Mouse (Mus musculus) small intestine, adult 2 months (tissue): ENCODE data around the gene Naa25. TPM values are rescaled to one million over a fixed set of nuclear protein-coding genes. Genes with fewer than 3 reads are reported as not detected.

Source experiments
- H3K27ac ChIP-seq: fragments of 200-500 bp; 2 replicates; pipeline ENCODE4 v1.5.1; 2012; ENCODE audit warnings: low read depth, low read length, control low read depth, inconsistent platforms; ENCODE audit not compliant: insufficient read depth
- H3K27me3 ChIP-seq: fragments of 200-500 bp; 2 replicates; pipeline ENCODE4 v1.6.1; 2012; ENCODE audit warnings: mild to moderate bottlenecking, moderate library complexity, low read length, inconsistent platforms; ENCODE audit not compliant: control insufficient read depth, insufficient read depth
- H3K36me3 ChIP-seq: fragments of 200-500 bp; 2 replicates; pipeline ENCODE4 v1.6.1; 2012; ENCODE audit warnings: mild to moderate bottlenecking, low read length, control low read depth, inconsistent platforms; ENCODE audit not compliant: control insufficient read depth, insufficient read depth
- H3K4me1 ChIP-seq: fragments of 200-500 bp; 2 replicates; pipeline ENCODE4 v1.6.1; 2012; ENCODE audit warnings: low read length, inconsistent platforms, mixed read lengths; ENCODE audit not compliant: control insufficient read depth, insufficient read depth, insufficient read length
- H3K4me3 ChIP-seq: fragments of 200-500 bp; 2 replicates; pipeline ENCODE4 v1.5.1; 2012; ENCODE audit warnings: low read depth, mild to moderate bottlenecking, control low read depth, inconsistent platforms, low read length, moderate library complexity
- CTCF ChIP-seq: fragments of 200-500 bp; IDR thresholded peaks from 2 replicates; pipeline ENCODE4 v1.5.1; 2012; ENCODE audit warnings: low read depth, mild to moderate bottlenecking, control low read depth, inconsistent platforms, low read length, moderate library complexity, mixed read lengths; ENCODE audit not compliant: insufficient replicate concordance, insufficient read length; ENCODE audit errors: extremely low read depth
- POLR2A ChIP-seq: fragments of 200-500 bp; IDR thresholded peaks from 2 replicates; pipeline ENCODE4 v1.6.1; 2012; ENCODE audit warnings: low read depth, mild to moderate bottlenecking, control low read depth, inconsistent platforms, low read length, moderate library complexity
- WGBS: fragments of 180-500 bp; shearing (Covaris S2); methylation state at CpG from one replicate; pipeline ENCODE4 v1.1.7; 2018; 5-methylcytosine and 5-hydroxymethylcytosine counted together
- polyA plus RNA-seq: library from polyadenylated mRNA; depleted of rRNA; stranded (reverse); fragments of >200 nt; gene quantifications from 2 replicates; pipeline ENCODE4 v1.2.3, GENCODE M21; 2012; rRNA removed

The Naa25 gene
- polyA plus RNA-seq, 1 experiment, result 3.2 TPM

- no peak for TF ChIP-seq CTCF
- no peak for TF ChIP-seq POLR2A
- Histone ChIP-seq H3K4me1 (no peaks in the 10 kb centered on the region), H3K36me3 (no peaks in the 10 kb centered on the region), H3K4me3 (no peak overlapping the region), H3K27ac (no peak overlapping the region), H3K27me3 (no peaks in the 10 kb centered on the region)
- WGBS, result 23% methylated on average over 3 of the region's 3 CpGs
Observed at GRCm38 (mm10) chr5:121477680-121478079, 79.9 kb downstream of the Naa25 start.

GRCm38 (mm10) chr5:121484801-121485200 lies 87.1 kb downstream of the Naa25 start:
- Histone ChIP-seq H3K4me1 (no peaks in the 10 kb centered on the region), H3K36me3 (no peaks in the 10 kb centered on the region), H3K27ac (no peak overlapping the region), H3K4me3 (no peak overlapping the region), H3K27me3 (no peaks in the 10 kb centered on the region)
- 47% methylated on average over 5 of the region's 5 CpGs for WGBS
- TF ChIP-seq POLR2A (no peak), CTCF (no peak)

DNA sequence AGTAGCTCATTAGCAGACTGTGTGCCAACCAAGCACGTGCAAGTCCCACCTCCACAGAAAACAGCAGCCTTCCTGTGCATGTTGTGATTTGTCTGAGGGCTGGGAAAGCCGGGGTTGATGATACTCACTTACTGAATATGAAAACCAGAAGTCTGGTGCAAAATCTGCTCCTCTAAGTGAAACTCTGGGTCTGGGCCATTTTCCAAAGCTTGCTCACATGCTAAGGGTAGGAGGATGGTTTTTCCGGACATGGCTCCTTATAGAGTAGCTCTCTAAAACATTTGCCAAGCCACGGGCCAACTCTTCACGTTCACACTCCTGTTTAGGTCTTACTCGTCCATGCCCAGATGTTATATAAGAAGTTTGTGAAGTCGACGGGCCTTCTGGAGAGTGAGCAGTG lies 95.6 kb downstream of the Naa25 start:
- H3K27me3 ChIP-seq, result no peaks in the 10 kb centered on the region

More for the DNA sequence above, 95.6 kb downstream of the Naa25 start:
- WGBS, result 68% methylated on average over 8 of the region's 8 CpGs
- Histone ChIP-seq H3K4me1 (no peaks in the 10 kb centered on the region), H3K36me3 (no peaks in the 10 kb centered on the region), H3K4me3 (no peak overlapping the region), H3K27ac (no peak overlapping the region)
- TF ChIP-seq CTCF (no peak), POLR2A (no peak)

Other genes with a start within 250 kb of the Naa25 start
- gene Ptpn11, start 206.5 kb upstream of the Naa25 start, polyA plus RNA-seq, result 10.4 and 14.2 TPM in 2 replicates
- gene Rpl6, start 193.5 kb upstream of the Naa25 start, polyA plus RNA-seq, result 116 and 161 TPM in 2 replicates
- gene Hectd4, start 177.7 kb upstream of the Naa25 start, polyA plus RNA-seq, result 12.2 and 28.8 TPM in 2 replicates
- gene Trafd1, start 12.3 kb upstream of the Naa25 start, polyA plus RNA-seq, result 39.1 and 108 TPM in 2 replicates
- gene Tmem116, start 54.0 kb downstream of the Naa25 start, polyA plus RNA-seq, result 0.70 and 7.2 TPM in 2 replicates
- 24.5 and 35.6 TPM in 2 replicates for gene Erp29, start 54.6 kb downstream of the Naa25 start, polyA plus RNA-seq
- not detected in 2 replicates for gene Adam1b, start 105.5 kb downstream of the Naa25 start, polyA plus RNA-seq
- gene Adam1a, start 147.5 kb downstream of the Naa25 start, polyA plus RNA-seq, result 1.9 and 3.7 TPM in 2 replicates
- gene Gm42878, start 147.5 kb downstream of the Naa25 start, polyA plus RNA-seq, result not detected in 2 replicates
- gene Mapkapk5, start 148.0 kb downstream of the Naa25 start, polyA plus RNA-seq, result 20.4 and 36.5 TPM in 2 replicates
- gene Aldh2, start 195.9 kb downstream of the Naa25 start, polyA plus RNA-seq, result 308 and 324 TPM in 2 replicates
- gene Acad12, start 221.0 kb downstream of the Naa25 start, polyA plus RNA-seq, result 4.4 and 6.7 TPM in 2 replicates